Mouse (Mus musculus): ENCODE measurements around the gene Mtmr6.

Gene Mtmr6

DNA sequence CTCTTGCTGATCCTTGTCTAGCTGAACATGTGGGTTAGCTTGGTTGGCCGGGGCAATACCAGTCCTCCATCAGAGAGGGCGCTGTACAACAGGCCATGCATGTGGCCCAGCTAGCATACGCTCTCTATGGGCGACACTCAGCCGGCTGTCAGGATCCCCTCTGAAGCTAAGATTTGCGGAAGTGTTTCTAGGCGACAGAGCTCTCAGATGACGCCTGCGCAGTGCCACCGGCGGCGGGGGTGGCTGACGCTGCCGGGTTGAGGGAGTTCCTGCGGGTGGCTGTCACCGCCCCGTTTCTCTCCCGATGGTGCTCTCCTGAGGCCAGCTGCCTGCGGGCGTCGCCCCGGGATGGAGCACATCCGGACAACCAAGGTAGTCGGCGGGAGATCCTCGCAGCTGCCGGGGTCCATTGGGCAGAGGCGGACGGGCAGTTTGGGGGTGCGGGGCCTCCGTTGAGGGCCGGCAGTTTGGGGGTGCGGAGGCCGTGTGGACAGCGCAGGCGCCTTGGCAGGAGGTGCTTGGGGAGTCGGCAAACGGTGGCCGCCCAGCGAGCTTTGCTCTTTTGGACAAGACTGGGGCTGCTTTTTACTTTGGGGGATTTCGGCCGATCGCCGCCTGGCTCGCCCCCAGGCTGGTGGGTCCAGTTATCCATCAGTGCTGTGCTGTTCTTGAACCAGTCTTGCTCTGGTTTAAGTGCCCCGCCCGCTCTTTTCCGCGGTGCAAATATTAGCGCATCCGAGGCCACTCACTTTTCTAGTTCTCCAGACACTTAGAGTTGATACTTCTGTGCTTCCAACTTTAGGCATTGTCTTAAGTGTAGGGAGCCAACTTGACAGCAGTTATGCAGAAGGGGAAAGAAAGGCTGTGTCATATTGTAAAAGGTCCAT lies at the start of gene Mtmr6:
Gene Mtmr6, plus strand, starts transcription at position 239 of the 887 bp plus-strand sequence.
- peak; percentile 99 for DNase-seq (ENCODE audit: low read depth, low spot score)

DNA sequence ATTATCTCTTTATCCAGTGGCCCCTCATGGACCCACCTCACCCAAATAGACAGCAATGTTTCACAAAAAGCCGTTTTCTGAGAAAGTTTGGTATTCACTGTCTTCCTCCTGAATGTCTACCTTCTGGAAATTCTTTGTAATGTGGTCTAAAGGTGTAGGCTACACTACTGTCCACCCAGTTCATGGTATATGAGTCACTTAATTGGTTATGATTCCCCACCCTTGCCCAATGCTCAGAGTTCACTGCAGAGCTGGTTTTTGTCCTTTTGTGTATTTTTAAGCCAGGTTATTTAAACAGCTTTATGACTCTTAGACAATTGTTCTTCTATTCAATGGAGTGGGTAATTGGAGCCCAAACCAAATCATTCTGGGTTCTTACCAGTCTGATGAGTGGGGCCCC lies 48.9 kb upstream of the Mtmr6 start:
- no peak for DNase-seq (ENCODE audit: low read depth, low spot score)

DNA sequence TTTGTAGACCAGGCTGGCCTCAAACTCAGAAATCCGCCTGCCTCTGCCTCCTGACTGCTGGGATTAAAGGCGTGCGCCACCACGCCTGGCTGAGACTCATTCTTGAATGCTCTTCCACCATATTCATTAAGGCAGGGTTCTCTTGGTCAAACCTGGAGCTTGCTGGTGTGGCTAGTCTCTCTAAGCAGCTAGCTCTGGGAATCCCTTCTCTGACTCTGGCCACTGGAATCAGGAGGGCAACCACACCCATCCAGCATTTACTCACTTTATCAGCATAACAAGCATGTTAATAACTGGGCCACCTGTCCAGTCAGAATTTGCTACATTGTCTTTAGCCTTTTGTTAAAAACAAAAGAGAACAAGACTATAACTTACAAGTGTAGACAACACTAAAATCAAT lies 47.4 kb upstream of the Mtmr6 start:
- DNase-seq (ENCODE audit: low read depth, low spot score): no peak

DNA sequence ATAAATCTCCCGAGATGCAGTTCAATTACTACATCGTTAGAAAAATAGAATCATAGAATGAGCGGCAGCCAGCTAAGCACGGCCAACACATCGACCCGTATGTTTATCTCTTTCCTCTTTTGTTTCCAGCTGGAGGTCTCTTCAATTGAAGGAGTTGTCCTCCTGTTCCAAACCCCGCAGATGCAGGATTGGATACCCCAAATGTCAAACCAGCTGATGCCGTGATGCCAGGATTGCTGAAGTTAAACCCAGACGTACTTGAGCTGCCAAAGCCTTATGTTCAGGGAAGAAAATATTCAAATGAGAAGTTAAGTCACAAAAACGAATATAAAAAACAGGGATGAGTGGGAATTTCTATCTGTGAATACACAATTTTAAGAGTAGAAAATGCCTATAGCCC lies 45.1 kb upstream of the Mtmr6 start:
- no peak for DNase-seq (ENCODE audit: low read depth, low spot score)

DNA sequence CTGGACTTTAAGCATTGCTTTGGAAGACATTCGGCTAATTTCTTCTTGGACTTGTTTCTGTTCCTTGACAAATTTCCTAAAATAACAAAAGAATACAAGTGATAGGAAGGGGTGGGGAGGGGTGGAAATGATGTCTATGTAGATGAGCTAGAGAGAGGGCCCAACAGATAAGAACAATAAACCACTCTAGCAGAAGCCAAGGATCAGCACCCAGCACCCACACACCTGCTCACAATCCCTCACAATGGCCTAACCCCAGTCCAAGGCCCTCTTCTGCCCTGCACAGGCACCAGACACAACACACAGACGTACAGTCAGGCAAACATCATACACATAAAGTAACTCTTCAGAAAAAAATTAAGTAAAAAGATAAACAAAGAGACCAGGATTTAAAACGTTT lies 26.5 kb upstream of the Mtmr6 start:
- no peak for DNase-seq (ENCODE audit: low read depth, low spot score)

DNA sequence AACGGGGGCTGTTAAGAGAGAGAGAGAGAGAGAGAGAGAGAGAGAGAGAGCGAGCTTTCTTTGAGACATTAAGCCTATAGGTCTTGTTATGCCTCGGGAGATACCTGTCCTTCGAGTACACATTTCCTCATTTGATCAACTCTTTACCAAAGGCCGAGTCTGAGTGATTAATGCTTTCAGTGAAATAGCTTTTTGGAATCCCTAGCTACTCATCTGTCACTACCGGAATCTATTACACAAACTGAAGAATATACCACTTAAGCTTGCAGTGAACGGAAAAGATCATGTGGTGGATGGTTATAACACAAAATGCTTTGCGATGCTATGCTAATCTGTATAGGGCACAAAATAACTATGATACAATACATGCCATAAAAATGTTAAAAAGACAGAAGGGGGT lies 14.7 kb upstream of the Mtmr6 start:
- no peak for DNase-seq (ENCODE audit: low read depth, low spot score)

DNA sequence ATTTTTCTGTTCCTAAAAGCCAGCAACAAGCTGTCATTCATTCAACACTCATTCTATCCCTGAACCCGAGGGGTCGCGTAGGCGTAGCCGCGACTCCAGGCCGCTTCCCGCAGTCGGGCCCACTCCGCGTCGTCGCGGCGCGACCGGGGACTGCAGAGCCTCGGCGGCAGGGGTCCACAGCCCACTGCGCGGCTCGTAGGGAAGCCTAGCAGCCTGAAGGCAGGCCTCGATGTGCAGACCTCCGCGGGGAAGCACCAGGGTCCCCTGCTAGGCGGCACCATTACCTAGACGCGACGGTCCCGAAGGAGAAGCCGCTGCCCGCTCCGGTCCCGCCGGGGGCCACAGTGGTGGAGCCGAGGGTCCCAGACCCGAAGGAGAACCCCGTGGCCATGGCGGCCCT lies 14.1 kb upstream of the Mtmr6 start:
- no peak for DNase-seq (ENCODE audit: low read depth, low spot score)

DNA sequence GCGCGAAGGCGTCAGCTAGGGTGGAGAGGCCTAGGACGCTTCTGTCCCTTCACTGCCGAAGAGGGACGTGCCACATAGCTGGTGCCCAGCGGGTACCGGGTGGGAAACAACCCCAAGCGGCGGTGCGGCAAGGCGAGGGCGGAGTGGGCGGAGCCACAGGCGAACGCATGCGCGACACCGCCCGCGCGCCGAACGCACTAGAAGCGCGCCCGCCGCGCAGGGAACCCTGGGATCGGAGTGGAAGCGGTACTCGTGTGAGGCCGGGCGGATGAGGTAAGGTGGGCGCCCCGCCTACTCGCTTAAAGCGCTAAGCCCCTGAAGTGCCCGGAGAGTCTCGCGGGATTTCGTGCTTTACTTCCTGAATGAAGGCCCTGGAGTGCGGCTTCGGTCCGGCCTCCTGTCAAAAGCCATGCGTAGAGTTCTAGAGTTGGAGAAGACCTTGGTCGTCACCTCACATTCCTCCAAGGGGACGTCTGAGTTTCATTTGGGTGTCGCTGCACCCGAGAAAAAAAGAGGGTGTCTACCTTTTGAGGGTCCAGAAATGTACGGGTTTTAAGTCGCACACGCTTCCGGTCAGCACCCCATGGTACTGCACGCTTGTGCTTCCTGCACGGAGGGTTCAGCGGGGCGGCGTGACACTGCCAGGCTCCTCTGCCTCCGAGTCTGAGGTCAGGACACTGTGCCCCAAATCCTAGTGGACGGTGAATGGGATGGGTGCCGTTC lies 13.6 kb upstream of the Mtmr6 start, which contains the start of the genes Nupl1 and Gm49336:
Gene Nupl1, minus strand, starts transcription at position 151 of the 723 bp plus-strand sequence.
Gene Gm49336, minus strand, starts transcription at position 227 of the 723 bp plus-strand sequence.
- DNase-seq (ENCODE audit: low read depth, low spot score): peak; percentile 98

DNA sequence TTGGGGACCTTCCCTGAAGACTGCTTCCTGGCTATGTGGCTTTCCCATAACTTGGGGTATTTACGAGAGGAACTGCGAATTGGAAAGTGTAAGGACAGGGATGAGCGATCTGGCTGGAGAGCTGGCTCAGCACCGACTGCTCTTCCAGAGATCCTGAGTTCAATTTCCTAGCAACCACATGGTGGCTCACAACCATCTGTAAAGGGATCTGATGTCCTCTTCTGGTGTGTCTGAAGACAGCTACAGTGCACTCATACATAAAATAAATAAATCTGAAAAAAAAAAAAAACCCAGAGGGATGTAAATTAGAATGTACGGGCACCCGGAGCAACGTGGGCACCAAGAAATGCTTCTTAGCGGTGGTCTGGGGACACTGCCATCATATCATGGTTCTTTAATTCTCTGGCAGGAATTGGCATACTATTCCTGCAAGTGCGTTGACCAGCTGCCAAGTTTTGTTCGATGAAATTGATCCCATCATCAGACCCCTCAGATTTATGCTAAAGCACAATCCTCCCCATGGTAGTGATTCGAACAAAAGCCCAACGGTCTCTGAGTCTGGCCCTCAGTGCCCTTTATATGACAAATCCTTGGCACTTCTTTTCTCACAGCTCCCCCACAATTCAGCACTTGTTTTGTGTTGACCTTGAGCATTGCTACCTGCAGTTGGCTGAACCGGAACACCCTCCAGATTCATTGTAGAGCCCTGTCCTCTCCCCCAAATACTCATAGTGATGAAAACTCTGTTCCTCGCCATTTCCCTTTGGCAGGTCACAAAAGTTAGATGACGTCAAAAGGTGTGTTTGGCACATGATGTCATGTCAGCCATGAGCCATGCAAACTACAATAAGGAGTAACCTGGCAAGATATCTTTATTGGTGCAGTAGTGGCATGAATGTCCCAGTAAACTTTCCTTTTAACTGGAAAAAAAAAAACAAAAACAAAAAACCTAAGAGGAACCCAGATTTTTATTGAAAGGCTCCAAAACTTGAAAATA lies 12.7 kb upstream of the Mtmr6 start:
- DNase-seq (ENCODE audit: low read depth, low spot score): peak; percentile 10

DNA sequence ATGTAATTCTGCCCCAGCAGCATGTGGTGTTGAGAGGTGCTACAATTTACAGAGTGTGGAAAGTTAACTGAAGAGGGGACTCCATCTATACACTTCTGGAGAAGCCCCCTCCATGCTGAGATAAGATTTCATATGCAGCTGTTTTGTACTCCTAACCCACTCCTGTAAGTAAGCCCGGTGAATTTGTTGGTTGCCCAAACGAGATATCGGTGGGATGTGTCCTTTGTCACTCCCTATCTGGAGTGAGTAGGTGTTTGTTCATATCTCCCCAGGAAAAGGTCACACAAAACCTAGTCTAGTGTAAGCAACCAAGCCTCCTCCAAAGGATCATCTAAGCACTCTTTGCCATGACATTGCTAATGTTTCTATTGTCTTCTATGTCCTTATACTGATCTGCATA lies 11.6 kb upstream of the Mtmr6 start:
- DNase-seq (ENCODE audit: low read depth, low spot score): no peak

DNA sequence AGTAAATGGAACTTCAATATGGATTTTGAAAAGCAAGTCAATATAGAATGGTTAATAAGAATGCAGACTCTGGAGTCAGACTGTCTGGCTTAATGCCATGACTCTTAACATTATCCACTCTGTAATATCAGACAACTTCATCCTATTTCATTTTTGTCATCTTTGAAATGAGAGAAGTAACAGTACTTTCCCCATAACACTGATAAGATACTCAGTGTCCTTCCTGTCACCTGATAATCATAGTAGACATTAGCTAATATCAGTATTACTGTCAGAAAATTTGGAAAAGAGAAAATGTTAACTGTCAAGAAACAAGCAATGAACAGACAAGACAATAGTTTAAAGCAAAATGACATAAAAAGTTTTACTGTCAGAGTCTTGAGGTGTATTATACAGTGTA lies 10.3 kb upstream of the Mtmr6 start:
- DNase-seq (ENCODE audit: low read depth, low spot score): no peak

DNA sequence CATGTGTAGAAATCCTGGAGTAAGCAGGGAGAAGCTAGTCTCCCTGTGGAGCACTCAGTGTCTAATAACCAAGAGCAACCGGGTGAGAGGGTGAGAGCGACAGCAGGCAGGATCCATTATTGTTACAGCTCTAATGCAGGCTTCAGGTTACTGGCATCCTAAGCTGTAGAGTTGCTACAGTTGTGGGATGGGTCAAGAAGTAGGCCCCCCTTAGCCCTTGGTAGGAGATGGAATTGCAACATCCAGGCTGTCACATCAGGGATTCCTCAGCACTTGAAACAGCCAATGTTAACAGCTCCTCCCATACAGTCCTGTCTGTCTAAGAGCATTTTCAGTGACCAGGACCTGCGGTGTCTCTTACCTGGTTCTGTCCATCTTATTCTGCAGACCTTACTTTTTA lies 8.7 kb upstream of the Mtmr6 start:
- no peak for DNase-seq (ENCODE audit: low read depth, low spot score)

DNA sequence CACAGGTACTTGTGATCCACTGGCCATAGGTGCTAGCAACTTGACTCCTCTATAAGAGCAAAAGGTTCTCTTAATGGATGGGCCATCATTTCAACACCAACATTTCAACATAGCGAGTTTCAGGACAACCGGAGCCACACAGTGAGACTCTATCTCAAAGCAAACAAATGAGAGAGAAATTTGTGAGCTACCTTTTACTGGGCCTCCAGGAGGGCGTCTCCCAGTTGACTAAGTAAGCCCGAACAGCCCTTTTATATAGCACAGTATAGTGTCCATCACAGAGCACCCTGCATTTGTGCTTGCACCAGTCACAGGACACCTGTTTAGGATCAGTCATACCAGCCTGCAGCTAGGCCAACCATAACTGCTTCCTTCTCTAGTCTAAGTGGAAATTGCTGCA lies 7.9 kb upstream of the Mtmr6 start:
- no peak for DNase-seq (ENCODE audit: low read depth, low spot score)

DNA sequence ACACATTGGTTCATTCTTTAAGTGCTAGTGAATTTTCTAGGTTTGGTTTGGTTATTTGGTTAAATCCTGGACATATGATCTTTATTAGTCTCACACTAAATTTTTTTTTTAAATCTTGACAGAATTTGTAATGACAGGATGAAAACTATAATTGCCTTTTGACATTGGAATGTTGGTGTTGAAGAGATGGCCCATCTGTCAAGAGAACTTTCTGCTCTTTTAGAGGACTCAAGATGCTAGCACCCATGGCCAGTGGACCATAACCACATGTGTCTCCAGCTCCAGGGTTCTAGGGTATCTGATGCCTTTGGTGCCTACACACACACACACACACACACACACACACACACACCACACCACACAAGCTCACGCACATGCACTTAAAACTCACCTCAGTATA lies 7.2 kb upstream of the Mtmr6 start:
- no peak for DNase-seq (ENCODE audit: low read depth, low spot score)

DNA sequence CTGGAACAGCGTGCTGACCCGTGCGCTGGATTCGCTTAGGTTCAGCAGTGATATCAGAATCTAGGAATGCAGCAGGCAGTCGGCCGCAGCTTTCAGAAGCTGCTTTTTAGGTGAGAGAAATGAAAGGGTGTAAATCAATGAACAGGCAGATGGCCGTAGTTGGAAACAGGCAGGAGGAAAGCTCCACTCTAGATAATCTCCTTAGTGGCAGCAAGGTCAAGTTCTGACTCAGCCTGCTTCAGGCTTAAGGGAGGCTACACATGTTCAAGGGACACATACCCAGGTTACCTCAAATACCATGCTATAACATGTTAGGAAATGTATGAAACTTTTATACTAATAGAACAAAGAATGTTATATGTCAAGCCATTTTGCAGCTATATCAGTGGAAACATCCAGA lies 2.7 kb upstream of the Mtmr6 start:
- no peak for DNase-seq (ENCODE audit: low read depth, low spot score)

DNA sequence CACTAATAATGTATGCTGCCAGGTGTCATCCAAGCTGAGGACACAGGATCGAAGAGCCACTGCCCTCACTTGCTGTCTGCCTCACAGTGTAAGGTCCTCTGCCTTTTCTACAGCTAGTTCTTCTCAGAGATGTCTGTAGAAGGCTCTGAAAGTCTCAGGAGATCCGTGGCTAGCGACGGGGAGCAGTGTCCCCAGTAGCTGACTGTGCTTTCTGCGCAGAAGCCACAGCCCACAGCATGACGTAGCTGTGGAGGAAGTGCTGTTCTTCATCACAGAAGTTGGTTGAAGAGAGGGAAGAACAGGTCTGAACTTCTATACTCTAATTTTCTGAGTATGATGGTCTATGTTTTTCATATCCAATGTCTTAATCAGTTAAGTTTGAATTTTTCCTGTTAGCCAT lies 4.3 kb downstream of the Mtmr6 start:
- DNase-seq (ENCODE audit: low read depth, low spot score): no peak

DNA sequence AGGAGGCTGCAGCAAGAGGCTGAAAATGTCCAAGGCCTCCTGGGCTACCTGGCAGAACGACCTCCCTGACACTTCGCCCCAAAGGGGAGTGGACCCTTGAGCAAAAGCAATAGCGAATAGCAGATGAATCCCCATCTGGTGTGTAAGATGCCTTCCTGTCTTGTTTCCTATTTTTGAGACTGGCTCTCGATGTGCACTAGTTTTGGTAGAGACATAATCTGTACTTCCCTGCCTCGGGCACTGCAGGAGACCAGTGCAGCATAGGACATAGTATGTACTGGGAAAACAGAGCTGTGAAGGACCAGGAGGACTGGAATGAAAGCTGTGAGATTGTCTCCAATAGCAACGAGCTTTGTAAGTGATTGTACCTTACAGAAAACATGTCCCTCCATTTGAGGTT lies 8.3 kb downstream of the Mtmr6 start:
- no peak for DNase-seq (ENCODE audit: low read depth, low spot score)

DNA sequence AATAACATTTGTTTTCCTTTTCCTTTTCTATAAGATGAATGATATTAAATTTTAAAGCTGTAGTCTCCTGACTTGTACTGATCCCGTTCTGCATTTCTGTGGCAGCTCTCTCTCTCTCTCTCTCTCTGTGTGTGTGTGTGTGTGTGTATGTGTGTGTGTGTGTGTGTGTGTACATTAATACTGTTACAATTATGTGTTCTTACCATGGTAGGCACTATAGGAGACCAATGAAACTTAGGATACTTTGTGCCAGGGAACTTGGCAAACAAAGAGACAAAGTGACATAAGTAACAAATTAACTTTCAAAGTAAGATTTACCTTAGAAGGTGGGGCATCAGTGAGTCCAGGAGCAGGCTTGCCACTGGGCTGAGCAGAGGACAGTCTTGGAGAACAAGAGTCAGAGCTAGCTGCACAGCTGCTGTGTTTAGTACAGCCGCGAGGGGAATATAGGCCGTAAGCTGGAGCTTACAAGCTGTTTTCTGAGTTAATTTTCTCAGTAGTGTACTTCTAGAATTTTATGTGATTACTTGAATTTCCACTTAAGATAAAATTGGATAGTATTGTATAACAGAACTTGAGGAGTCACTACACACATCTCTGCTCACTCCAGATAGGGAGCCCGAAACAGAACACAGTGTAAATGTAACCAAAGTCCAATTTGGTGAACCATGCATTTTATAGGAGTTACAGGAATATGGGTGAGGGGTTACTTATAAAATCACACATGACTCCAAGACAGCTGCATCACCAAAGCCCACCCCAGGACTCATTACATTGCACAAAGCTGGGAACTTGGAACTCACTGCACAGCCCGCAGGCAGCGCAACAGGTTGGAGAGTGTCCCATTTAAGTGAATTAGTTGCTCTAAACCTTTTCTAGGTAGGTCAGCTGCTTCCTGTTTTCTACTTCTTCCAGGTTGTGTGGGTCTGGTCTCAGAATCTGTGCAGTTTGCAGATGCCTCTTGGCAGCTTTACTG lies 10.6 kb downstream of the Mtmr6 start:
- DNase-seq (ENCODE audit: low read depth, low spot score): no peak

DNA sequence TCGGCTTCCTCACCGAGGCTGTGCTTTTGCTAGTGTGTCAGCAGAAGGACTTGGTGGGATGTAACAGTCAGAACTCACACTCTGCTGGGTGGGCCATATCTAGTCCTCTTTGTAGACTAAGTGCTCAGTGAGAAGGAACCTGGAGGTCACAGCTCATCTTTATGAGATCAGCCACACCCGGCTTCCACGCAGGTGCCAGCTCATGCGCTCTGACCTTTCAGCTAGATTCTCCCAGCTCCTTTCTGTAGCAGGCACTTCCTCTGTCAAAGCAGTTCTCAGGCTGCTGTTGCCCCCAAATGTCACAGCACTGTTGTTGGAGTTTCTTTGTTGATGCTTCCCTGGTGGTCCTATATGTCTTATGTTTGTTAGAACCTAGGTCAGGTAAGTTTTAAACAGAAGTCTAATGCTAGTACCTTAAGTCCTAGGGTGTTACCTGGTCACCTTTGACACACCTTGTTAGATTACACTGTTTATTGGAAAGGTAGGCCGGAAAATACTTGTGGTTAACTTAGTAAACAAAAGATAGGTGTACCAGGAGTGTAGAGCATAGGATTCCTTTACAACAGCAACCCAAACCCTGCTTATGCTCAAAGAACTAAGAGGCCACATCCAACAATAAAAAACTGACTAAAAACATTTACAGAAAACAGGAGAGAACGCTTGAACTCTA lies 21.3 kb downstream of the Mtmr6 start:
- no peak for DNase-seq (ENCODE audit: low read depth, low spot score)

DNA sequence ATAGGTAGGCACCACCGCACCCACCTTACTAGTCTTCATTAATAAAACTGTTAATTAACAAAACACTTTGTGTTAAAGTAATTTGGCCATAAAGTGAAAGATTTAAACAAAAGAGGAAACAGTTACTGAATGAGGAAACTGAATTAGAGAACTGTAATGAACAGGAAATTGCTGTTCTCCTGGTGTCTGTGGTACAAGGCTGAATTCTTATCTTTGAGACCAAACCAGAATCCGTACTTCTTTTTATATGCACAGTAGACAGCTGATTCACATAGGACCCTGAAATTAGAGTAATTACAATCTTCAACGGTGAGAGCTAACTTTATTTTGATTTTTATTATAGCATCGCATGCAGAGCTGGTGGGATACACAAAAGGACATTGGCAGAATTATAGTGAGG lies 25.3 kb downstream of the Mtmr6 start:
- no peak for DNase-seq (ENCODE audit: low read depth, low spot score)
